Mouse (Mus musculus) left cerebral cortex, postnatal 10 days (tissue): ENCODE results near the gene Plscr1. TPM values are rescaled to one million over a fixed set of nuclear protein-coding genes. Genes with fewer than 3 reads are reported as not detected.
A peak's percentile ranks its signal among the peaks of the same experiment; 100 is the strongest.

Source experiments
- DNase-seq, 2 experiments: peaks; one replicate each; pipeline ENCODE4 v3.0.0; 2021 to 2022; ENCODE audit warnings: low spot score in 2 of 2, mixed read lengths in 1 of 2; ENCODE audit errors: extremely low spot score in 1 of 2
- intact Hi-C: fragments of 180-260 bp; cut with DNase I; formaldehyde crosslinking; loops from one replicate; pipeline ENCODE4 v1.15.1; 2025
- total RNA-seq, 2 experiments: library from RNA; stranded (reverse); gene quantifications; 2 replicates each; pipeline ENCODE4 v1.2.3; 2021

The Plscr1 gene
- total RNA-seq, 2 experiments from 2014 or later, result 1.2 to 1.3 TPM

DNA sequence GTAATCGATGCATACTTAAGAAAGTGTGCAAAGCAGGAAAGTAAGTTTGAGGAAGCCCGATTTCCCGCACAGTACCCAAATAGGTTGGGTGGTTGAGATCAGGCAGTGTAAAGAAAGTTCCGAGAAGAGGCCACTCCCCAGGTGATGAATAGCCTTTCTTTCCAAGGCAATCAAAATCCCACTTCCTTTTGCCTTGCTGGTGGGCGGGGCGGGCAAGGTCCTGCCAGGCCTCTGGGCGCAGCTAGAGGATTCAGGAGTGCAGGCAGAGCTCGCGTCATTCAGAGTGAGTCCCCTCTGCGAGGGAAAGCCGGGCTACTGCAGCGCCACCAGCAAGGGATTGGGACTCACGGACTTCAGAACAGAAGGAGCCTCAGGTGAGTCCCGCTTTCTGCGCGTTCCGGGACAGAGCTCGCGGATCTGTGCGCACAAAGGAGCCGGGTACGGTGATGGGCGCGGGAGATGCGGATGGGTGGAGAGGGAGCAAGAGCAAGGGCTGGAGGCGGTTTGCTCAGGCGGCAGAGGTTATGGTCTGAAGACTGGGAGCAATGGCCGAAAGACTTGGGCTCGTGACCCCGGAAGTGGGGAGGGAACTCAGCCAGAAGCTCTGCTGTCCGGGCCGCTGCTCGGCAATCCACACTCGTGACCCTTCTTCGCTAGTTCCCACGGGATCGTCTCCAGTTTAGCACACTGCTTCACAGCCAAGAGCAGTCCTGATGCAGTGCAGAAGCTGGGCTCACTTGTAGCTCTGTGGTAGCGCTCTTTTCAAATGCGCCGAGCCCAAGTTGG is 630 bp downstream of the Plscr1 start:
- DNase-seq, result peak; percentile 5 to 81
- intact Hi-C loops, result no loop called here

DNA sequence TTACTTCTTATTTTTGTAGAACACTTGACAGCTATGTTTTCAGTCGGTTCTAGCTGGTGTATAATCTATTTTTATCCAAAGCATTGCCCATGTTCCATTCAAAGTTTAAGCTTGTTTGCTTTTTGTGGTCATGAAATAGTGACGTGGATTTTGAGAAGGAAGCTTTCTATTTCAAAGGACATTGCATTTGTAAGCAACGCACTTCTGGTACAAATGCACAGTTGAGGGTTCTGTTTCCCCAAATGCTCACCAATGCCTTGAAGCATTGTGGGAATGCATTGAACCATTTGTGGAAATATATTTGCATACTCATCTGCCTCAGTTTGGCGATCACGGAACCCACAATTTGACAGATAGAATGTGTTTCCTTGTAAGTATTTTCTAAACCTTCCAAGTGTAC is 3.2 kb downstream of the Plscr1 start:
- intact Hi-C loops, result no loop called here

GRCm38 (mm10) chr9:92253585-92254321 is 4.2 kb downstream of the Plscr1 start:
- DNase-seq, result no peak
- intact Hi-C loops, result no loop called here

More for the DNA sequence above, 3.2 kb downstream of the Plscr1 start:
- DNase-seq, result no peak

GRCm38 (mm10) chr9:92260481-92261159 is 11.1 kb downstream of the Plscr1 start:
- DNase-seq, result no peak
- intact Hi-C loops, result no loop called here

- DNase-seq, result no peak
- intact Hi-C loops, result no loop called here
Measured at GRCm38 (mm10) chr9:92265719-92266118, 16.2 kb downstream of the Plscr1 start.

DNA sequence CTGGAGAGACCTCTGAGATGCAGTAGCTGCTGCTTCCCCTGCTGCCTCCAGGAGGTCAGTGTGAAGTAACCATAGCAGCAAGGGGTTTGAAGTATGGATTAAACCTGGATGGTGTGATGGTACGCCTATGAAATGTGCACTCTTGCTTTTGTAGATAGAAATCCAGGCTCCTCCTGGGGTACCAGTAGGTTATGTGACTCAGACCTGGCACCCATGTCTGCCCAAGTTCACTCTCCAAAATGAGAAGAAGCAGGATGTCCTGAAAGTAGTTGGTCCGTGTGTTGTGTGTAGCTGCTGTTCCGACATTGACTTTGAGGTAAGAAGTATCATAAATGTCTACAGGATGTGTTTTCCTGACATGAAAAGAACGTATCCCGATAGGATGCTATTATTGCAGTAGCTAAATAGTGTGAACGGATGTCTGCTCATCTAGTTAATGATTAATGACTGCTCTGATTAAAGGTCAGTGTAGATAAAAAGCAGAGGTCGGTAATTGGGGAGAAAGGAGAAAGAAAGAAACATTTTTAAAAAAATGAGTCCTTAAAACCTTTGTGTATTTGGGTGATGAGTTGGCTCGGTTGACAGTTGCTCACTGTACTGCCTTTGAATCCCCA is 17.1 kb downstream of the Plscr1 start:
- intact Hi-C loops, result no loop called here
- DNase-seq, result no peak

DNA sequence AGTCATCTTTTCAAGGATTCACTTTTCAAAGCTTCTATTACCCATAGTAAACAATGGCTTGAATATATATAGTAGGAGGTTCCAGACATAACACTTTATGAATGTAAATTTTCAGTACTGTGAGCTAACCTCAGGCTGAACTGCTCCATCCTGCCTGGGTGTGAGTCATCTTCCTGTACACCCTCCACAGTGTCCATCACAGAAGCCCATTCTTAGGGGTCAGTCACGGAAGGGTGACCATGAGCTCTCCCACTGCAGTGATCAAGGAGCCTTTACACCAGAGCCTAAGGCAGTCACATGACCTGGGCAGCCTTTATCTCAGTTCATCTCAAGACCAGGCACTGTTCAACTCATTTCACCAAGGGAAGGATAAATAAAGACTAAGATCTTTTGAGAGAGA is 18.2 kb downstream of the Plscr1 start:
- intact Hi-C loops, result no loop called here
- DNase-seq, result no peak

- DNase-seq, result no peak
- intact Hi-C loops, result no loop called here
Measured at GRCm38 (mm10) chr9:92269829-92270404, 20.4 kb downstream of the Plscr1 start.

DNA sequence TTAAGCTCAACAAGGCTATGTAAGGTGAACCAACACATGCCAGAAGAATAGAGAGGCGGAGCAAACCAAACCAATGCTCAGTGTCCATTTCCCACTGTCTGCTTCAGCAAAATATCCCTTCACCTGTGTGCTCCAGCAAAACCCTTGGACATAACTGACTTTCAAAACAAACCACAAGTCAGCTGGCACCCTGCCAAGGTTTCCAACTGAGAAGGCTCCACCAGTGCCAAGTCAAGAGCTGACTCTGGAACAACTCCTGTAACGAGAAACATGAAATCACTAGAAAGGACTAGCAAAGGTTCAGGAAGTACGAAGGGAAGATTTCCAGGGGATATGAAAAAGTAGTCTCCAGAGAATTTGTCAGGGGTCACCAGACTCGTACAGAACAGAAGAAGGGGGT is 21.4 kb downstream of the Plscr1 start:
- intact Hi-C loops, result no loop called here
- peak in 1 of 2 experiments; percentile 83 for DNase-seq

GRCm38 (mm10) chr9:92272650-92273049 is 23.1 kb downstream of the Plscr1 start:
- intact Hi-C loops, result no loop called here
- DNase-seq, result no peak

DNA sequence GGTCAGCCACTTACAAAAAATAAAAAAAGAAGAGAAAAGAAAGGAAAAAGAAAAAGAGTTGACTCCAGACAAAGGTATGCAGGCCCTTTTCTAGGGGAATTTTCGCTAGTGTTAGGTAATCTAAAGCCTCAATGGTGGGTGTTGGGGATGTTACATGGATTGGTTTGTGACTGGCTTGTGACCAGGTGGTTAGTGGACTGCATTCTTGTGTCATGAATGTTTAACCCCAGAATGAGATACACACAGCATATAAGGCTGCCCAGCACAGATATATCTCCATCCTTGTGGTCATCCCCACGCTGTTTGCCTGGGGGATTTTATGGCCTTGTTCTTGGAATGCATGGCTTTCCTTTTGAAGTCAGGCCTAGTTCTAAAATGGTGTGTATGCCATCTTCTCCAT is 23.7 kb downstream of the Plscr1 start:
- intact Hi-C loops, result no loop called here
- DNase-seq, result no peak

DNA sequence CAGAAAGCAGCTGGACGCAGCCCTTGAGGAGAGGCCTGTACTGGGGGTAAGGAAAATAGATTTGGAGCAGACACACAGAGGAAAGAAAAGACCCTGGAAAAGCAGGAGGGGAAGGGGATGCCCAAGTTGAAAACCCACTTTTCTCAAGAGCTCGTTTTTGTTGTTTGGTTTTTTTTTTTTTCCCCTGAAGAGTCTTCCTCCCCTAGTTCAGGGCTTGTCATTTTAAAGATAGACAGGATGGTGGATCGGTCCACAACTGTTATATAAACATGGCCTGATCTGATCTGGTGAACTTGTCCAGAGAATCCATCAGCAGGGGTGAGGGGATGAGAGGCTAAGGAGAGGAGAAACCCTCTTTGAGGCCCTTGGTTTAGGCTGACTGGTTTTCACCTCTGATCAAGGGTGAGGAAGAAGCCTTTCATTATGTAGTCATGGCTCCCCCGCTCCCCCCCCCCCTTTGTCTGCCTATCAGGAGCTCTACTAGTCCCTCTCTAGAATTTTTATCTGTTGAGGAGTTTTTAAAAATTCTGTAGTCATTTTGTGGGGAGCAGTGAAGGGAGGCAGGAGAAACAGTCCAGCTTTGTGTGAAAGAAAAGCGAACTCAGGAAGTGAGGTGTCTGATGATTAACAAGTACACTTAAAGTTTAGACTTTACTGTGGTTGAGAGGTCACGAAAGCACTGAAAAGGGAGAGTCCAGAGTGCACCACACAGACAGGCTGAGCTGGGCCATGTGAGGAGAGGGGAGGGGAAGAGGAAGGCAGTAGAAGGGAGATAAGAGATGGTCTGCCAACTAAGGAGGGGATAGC is 24.6 kb downstream of the Plscr1 start:
- no peak for DNase-seq
- intact Hi-C loops, result no loop called here

DNA sequence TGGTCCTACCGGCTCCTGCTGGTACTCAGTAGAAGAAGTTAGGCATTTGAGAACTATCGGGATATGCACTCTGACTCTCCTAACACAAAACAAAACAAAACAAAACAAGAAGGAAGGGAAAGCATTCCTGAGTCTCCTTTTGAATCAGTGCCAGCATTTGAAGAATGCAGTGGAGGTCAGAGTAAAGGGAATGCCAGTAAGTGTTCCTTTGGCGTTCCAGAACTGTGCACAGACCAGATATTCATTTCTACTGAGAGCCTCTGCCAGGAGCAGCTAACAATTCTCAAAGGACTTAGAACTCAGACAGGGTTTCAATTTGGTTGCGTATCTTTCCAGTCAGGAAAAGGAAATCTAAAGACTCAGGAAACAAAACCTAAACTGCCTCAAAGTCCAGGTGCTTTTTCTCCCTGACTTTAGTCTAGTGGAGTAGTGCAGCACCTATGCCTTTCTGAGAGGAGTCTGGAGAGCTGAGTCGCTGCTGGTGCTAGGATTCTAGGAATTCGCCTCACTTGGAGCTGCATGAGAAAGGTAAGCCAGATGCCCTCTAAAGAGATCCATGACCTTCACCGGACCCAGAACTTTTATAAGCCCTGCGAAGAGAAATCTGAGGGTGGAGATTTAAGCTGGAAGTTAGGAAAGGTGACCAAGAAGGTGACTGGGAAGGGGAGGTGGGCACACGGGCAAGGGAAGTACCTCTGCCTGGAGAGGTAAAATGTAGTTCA is 26.1 kb downstream of the Plscr1 start, which contains the start of gene Plscr2:
Gene Plscr2 (plus strand): TSS at position 117 of the 722 bp plus-strand sequence.
- intact Hi-C loops, result no loop called here
- DNase-seq, result peak in 1 of 2 experiments; percentile 4

- no peak for DNase-seq
- intact Hi-C loops, result no loop called here
Measured at GRCm38 (mm10) chr9:92276360-92276759, 26.8 kb downstream of the Plscr1 start.

GRCm38 (mm10) chr9:92280048-92280447 is 30.5 kb downstream of the Plscr1 start:
- DNase-seq, result no peak
- intact Hi-C loops, result no loop called here

- intact Hi-C loops, result no loop called here
- DNase-seq, result no peak
Measured at GRCm38 (mm10) chr9:92282563-92283171, 33.1 kb downstream of the Plscr1 start.

- no peak for DNase-seq
- intact Hi-C loops, result no loop called here
Measured at GRCm38 (mm10) chr9:92289675-92290074, 40.1 kb downstream of the Plscr1 start.
